ENCODE assay signal across 15 mouse cellular contexts in the genomic region with DNA sequence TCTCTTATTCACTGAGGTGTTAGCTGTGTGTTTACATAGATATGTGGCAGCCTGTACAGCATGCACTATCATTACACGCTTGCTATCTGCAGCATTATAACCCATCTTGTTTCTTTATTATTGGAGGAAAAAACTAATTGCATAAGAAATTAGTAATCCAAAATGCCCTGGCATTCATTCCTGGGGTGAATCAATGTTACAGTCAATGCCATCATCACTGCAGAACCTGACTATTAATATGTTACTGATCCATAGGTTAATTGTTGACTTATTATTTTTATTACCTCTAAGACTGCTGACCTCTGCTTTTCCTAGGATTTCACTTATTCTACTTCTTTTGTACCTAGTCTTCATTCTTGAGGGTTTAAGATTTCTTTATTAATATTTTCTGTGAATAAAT.
"Had no signal": no experiment of that assay in that cellular context is flagged by ENCODE, and none has a peak within 500 bp of the region (broad histone marks: within the 10 kb centered on the region; RNA-seq: fewer than 3 reads in every experiment).

No protein-coding gene starts in this region.

- H3K4me1 ChIP-seq: stomach, embryonic 15.5 days had no signal

- H3K4me3 ChIP-seq: neural tube, embryonic 15.5 days; stomach, embryonic 15.5 days had no signal

- H3K9me3 ChIP-seq: neural tube, embryonic 15.5 days; stomach, embryonic 15.5 days had no signal

- H3K27me3 ChIP-seq: neural tube, embryonic 15.5 days; stomach, embryonic 15.5 days had no signal

- H3K27ac ChIP-seq: neural tube, embryonic 15.5 days; stomach, embryonic 15.5 days; stomach, postnatal 0 days had no signal

- H3K4me2 ChIP-seq: neural tube, embryonic 15.5 days; stomach, embryonic 15.5 days had no signal

- H3K9ac ChIP-seq: neural tube, embryonic 15.5 days; stomach, embryonic 15.5 days had no signal

- H3K36me3 ChIP-seq: neural tube, embryonic 15.5 days; stomach, embryonic 15.5 days had no signal

- DNase-seq: retina, postnatal 1 day; right cerebral cortex, adult 18-20 months; right cerebral cortex, postnatal 14 days; right cerebral cortex, postnatal 25 days; right cerebral cortex, postnatal 4 days; spleen, adult 18-20 months; thymus, adult 18-20 months; thymus, adult 2 months; thymus, postnatal 14 days; thymus, postnatal 25 days; thymus, postnatal 36 days; thymus, postnatal 4 days had no signal
